Mouse (Mus musculus) thymus, postnatal 36 days (tissue): ENCODE measurements around the gene Gm9999.
"Not testable (repeated sequence)": the region's sequence is repeated elsewhere in the genome, so short reads cannot be mapped to it uniquely, and the experiment has no call there.

ENCODE experiments used
- DNase-seq, 2 experiments: peaks; one replicate each; pipeline ENCODE4 v3.0.0; 2022; ENCODE audit warnings: mixed read lengths in 2 of 2

The Gm9999 gene

DNA sequence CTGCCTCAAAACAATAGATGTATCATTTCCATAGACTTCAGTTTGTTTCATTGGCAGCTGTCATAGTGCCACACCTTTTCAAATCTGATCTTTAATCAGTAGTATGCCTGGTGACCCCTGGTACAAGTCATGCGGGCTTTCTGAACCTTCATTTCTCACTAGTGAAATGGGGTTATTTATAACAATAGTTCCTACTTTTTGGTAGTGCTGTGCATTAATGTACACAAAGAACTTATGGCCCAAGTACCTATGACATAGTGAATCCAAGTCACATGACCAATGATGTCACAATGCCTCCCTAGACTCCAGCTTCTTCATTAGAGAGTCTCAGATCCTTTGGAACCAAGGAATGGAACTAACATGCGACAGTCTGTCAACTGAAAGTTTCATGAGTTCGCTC is at the start of gene Gm9999:
Gene Gm9999, plus strand, starts transcription at position 301 of the 400 bp plus-strand sequence.
- DNase-seq = no peak

DNA sequence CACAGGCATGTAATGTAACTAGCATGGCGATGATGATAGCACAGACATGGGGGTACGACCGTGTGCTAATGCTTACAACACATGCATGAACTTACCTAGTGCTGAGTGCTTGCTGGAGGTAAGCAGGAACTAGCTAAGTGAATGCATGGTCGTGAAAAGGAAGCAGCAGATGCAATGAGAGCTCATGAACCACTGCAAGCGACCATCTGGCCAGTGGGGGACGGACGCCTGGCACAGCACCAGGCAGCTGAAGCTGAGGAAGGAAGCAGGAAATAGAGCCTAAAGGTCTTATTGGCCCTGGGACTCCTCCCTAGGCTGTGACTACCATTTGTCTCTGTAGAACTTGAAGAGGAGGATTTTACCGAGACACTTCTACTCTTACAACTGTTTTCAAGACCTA is 48.6 kb upstream of the Gm9999 start:
- DNase-seq = no peak

DNA sequence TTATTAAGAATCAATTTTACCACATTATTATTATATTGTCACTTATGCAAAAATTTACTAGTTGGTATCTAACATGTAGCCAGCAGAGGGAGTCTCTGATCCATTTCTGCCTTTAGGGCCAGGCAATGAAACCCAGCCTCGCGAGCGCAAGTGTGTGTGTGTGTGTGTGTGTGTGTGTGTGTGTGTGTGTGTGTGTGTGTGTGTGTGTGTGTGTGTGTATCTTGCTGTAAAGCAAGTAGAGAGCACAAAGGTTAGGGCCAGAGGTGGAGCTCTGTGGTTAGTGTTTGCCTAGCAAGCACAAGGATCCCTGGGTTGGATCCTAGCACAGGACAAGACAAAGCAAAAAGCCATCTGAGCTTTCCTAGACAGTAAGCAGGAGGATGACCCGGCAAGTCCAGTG is 47.5 kb upstream of the Gm9999 start:
- DNase-seq = no peak

DNA sequence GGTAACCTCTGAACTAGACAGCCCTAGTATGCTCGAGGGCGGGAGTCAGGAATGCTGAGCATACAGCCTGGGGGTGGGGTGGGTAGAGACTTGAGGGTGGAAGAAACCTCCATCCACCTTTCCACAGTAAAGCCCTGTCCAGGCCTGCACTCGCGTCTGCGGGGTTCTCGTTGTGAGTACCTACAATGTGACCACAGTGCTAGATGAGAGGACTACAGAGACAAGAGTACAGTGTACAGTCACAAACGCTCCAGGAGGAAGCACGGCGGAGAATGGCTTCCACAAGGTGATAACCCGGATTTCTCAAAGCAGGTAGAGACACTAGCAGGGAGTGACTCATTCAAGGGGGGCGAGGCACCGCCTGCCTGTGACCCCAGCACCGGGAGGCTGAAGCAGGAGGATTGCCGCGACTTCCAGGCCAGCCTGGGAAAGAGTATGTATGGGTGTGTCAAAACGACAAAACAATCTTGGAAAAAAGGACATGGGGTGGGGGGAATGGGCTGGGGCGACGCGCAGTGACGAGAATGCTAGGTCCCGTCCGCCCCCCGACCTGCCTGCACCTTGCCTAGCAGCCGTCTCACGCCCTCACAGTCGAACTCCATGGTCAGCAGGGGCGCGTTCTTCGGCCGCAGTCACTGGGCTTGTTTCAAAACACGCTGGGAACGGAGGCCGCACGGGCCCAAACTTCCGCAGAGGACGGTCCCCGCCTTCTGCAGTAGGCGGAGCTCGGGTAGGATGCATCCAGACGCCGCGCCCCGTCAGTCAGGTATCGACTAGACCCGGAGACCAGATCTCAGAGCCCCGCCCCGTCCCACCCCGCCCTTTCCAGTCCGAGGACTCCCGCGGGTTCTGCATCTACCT is 25.3 kb upstream of the Gm9999 start, which contains the start of gene Uevld:
Gene Uevld, minus strand, starts transcription at position 697 of the 861 bp plus-strand sequence.
- DNase-seq = peak; percentile 88 to 89

DNA sequence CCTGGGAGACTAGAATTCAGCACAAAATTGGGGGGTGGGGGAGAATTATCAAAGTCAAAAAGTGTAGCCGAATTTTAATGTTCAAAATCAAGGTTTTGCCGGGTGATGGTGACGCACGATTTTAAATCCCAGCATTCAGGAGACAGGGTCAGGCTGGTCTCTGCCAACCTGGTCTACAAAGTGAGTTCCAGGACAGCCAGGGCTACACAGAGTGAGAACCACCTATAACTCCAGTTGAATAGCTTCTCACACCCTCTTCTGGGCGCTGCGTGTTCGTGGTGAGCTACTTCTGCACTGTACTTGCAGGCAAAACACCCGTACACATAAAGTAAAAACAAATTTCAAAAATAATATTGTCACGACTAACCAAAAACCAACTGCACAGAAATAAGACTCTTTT is 24.5 kb upstream of the Gm9999 start:
- DNase-seq = no peak

DNA sequence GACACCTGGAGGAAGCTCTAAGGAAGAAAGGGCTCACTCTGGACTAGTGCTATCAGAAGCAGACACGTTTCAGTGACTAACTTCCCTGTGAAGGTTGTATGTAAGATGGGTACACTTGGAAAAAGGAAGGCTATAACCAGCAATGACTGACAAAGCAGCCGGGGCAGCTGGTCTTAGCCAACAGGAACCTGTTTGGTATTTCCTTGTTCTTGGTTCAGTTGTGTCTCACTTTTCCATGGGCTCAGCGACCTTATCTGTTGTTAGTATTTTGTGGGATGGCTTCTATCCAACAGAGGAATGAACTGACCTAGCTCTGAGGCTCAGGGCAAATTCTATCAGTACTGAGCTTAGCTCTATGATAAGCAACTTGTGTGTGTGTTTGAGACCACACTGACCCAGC is 22.4 kb upstream of the Gm9999 start:
- DNase-seq = no peak

DNA sequence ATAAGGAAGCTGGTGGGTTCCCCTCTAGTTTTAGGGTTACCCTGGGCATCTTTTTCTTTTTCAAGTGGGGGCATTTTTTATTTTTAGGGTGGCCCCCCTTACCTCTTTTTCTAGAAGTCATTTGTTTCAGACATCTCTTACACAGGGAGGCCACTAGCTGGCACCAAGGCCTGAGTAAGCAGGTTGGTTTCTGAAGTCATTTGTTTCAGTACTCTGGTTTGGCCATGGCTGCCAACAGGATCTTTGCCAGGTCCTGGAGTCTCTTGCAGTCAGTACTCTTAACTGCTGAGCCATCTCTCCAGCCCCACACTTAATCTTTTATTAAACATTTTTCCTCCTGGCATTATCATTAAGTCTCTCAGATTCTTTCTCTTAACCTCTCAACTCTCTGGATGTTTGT is 21.2 kb upstream of the Gm9999 start:
- DNase-seq = no peak

DNA sequence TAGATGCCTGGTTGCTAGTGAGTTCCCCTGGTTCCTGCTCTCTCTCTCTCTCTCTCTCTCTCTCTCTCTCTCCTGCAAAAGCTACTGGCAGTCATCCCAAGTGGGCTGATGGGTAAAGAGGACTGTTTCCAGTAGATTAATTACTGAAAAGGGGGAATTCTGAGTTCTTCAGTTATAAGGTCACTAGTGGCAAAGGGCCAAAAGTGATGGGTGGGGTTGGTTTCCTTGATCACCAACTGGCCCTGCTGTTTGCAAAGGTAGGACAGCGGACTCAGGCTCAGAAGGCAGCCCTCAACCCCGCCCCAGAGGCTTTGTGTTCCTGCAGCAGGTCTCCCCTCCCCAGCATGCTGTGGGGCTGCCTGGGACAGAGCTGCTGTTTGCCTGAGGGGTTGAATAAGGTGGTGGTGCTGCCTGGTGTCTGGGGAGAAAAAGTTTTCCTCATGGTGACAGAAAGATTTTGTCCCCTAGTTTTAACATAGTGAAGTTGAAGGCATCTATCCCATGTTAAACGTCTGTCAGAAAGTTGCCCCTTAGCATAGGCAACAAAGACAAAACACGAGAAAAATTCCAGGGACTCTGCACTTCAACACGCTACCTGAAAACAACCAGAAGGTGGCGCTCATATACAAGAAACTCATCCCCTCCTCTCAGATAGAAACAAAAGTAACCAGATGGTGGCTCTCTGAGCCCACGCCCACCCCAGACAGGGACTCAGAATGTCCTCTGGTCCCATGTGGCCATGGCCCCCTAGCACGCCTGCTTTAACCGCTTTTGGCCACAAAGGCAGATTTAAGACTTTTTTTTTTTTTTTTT is 20.4 kb upstream of the Gm9999 start:
- DNase-seq = peak; percentile 52 to 53

DNA sequence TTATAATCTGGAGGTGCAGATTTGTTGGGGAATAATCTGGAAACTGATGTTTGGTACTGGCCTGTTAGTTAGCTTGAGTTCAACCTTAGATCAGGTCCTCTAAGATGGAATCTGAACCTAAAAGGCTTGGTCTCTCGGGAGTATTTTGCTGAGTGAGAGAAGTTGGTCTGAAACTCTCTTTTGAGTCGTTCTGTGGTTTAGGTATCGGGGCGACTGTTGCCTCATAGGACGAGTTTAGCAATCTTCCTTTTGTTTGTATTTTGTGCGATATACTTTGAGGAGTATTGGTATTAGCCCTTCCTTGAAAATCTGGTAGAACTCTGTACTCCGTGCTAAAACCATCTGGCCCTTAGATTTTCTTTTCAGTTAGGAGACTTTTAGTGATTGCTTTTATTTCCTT is 19.3 kb upstream of the Gm9999 start:
- no peak for DNase-seq

DNA sequence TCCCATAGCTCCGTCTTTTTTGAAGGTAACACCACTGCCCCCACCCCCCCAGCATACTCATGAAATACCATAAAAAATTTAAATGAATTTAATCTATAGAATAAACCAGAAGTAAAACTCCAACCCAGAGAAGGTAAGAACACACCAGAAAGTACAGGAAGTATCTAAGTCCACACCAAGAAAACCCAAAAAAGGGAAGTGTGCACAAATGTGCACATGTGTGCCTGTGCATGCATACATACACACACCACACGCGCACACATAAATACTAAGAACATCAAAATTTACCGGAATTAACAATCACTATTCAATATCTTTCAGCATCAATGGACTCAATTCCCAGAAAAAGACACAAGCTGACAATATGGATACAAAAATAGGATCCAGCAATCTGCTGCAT is 13.5 kb upstream of the Gm9999 start:
- DNase-seq = no peak

DNA sequence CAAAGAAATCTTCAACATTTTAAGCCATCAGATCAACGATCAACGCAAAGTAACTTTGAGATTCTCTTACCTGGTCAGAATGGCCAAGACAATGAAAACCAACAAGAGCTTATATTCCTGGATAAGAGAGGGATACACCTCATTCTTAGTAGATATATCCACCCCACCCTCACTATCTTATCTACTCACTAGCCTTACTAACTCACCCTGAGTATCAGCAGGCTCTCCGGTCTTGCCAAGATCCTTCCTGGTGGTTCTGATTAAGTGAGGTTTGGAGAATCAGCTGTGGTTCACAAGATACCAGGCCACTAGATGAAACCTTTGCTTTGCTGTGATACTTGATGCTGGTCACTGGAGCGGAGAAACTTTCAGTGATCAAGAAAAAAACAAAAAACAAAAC is 8.7 kb upstream of the Gm9999 start:
- no peak for DNase-seq

DNA sequence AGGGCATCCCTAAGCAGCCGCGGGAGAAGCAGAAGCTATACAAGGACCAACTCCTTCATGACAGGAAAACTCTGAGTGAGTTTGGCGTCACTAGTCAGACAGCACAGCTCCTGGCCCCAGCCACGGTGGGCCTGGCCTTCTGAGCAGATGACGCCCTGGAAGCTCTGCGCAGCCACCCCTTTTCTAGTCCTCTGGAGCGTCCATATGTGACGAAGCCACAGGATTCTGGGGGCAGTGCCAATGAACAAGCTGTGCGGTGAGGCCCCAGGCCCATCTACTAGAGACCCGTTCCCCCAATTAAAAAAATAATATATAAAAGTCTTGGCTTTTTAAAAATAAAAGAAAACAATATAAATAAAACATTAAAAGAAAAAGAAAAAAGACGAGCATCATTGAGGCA is 7.9 kb upstream of the Gm9999 start:
- DNase-seq = no peak

DNA sequence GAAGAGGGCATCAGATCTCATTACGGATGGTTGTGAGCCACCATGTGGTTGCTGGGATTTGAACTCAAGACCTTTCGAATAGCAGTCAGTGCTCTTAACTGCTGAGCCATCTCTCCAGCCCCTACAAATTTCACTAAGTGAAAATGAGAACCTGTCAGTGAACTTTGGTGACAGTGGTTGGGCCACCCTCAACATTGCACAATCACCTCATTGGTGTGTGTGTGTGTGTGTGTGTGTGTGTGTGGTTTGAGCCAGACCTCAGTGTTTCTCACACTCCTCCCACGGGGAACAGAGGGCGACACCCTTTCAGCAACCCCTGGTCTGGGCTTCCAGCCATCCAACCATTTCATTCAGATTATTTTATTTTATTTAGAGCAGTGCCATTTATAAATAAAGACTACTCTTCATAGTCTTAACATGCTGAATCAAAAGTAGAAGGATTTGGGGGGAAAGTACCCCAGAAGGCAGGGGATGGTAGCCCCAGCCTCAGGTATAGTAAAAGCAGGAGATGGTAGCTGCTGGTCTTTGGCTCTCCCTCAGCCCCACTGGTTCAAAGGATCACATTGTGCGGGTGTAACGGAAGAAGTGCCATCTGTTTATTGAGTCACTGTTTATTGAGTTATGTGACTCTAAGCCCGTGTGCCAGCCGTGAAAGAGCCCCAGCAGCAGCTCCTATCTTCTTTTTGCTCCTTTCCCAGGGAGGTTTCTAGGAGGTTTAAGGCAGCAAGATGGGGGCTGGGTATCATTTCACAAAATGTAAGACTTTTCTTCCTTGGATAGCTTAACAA is 2.5 kb downstream of the Gm9999 start:
- DNase-seq = no peak

DNA sequence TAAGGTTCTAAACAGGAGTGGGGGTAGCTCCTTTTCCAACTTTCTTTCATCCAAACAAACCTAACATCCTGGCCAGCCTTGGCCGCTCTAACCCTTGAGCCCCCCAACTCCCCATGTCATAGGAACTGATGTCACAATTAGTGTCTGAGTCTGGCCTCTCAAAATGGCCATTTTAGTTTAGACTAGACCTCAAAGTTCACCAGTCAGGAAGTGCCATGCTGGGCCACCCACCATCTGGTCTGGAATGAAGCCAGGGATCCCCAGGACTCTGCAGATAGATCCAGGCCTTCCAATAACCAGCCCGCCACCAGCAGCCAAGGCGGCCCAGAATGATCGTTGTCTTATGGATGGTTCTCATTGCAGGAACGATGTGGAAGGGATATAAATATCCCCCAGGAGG is 3.3 kb downstream of the Gm9999 start:
- DNase-seq = no peak

DNA sequence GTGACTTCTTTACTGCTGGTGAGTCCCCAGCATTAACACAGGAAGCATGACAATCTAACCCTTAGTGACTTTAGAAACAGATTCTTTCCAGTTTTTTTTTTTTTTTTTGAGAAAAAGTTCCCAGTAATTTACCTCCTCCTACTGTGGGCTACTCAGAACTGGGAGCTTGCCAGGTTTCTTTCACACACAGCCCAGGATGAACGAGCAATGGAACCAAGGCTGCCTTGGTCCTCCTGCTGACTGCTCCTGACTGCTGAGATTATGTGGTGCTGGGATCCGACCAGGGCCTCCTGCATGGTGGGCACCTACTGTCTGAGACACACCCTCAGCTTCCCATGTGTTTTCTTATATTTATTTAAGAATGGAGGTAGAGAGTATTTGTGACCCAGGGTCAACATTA is 3.7 kb downstream of the Gm9999 start:
- DNase-seq = no peak

DNA sequence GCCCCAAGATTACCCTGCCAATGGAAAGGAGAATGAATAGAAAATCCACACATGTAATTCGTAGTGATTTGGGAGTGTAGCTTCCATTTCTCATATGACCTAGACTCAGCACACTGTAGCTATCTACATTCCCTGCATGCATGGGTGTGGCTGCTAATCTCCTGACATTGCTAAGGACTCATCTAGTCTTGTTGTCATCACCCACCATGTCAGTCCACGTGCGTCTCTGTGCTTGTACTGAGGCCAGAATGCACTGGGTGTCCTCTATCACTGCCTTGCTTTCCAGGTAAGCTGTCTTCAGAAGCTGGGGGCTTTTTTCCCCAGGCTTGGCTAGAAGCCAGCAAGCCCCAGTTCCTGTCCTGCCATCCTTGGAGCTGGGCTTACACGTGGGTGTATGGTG is 6.0 kb downstream of the Gm9999 start:
- not testable (repeated sequence) for DNase-seq

DNA sequence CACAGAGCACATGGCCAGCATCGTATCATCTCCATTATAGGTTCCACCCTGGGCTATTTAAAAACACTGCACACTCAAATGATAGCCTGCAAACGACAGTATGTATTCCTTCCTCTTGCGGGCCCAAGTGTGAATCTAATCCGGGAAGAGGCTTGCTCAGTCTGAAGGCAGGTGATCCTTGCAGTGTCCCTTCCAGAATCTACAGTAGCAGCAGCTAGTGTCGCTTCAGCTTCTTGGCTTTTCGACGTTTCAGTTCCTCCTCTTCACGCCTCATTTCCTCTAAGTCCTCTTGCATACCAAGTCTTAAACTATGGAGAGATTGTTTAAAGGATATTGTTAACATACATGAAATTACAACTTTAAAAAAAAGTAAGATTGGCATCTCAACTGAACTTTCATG is 9.7 kb downstream of the Gm9999 start:
- DNase-seq = no peak

DNA sequence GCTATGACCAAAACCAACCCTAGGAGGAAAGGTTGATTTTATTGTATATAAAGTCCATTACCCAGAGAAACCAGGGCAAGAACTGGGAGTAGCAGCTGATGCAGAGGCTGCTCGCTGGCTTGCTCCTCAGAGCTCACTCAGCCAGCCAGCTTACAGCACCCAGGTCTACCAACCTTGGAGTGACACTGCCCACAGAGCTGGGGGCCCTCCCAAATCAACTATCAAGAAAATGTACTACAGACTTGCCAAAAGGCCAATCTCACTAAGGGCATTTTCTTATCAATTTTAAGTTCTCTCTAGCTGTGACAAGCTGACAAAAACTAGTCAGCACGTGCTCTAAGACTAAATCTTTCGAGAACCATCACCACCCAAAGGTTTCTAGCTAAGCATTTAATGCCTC is 12.2 kb downstream of the Gm9999 start:
- no peak for DNase-seq

DNA sequence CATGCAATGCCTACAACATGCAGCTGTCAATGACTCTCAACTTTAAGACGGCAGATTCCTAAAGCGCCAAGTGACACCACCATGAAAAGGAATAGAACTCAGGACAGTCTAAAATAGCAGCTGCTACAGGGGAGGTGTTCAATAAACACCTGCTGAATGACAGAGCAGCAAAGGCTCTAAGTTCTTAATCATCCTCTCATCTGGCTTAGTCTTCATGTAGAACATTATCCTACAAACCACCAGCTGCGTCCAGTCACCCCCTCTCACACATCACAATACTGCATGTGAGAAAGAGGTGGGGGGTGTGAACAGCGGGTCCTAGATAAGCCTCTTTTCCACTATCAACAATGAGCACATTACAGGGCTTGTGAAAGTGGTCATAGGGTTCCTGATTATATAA is 13.6 kb downstream of the Gm9999 start:
- DNase-seq = no peak

DNA sequence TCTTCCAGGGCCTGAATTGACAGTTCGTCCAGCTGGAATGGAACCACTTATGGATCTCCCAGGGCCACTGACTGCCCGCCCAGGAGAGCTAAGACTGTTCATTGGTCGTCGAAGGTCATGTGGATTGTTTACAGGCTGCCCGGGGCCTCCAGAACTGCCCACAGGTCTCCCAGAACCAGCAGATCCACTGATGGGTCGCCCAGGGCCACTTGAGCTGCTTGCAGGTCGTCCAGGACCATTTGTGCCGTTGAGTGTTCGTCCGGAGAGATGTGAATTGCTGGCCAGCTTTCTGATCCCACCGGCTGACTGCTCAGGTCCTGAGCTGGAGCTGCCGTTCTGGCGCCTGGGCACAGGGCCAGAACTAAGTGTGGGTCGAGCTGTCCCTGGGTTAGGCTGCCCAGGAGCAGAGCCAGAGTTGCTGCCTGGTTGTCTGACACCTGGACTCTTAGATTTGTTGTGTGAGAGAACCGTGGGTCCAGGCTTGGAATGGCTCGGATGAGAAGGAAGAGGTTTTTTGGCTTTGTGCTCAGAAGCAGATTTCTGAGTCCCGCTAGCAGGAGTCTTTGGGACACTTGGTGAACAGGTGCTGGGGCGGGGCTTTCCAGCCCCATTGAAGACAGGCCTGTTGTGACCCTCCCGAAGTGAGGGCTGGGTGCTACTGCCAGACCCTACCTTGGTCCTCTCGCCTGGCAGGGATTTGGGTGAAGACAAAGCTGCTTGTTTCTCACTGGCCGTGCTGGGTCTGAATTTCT is 14.4 kb downstream of the Gm9999 start:
- no peak for DNase-seq

DNA sequence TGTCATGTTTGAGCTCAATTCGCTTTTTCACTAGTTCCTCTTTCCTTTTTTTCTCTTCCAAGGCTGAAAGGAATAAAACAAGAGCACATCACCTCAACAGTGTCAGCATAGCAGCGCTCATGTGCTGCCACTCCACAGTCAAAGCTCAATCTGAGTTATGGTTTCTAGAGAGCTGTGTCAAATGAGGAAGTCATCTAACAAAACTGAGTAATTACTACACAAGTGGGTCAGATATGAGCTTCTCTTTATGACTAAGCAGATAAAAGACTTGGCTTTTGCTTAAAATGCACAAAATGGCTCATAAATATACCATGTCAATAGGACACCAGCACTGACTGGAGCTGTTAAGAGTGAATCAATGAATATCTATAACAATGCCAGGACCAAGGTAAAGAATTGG is 15.6 kb downstream of the Gm9999 start:
- DNase-seq = no peak

DNA sequence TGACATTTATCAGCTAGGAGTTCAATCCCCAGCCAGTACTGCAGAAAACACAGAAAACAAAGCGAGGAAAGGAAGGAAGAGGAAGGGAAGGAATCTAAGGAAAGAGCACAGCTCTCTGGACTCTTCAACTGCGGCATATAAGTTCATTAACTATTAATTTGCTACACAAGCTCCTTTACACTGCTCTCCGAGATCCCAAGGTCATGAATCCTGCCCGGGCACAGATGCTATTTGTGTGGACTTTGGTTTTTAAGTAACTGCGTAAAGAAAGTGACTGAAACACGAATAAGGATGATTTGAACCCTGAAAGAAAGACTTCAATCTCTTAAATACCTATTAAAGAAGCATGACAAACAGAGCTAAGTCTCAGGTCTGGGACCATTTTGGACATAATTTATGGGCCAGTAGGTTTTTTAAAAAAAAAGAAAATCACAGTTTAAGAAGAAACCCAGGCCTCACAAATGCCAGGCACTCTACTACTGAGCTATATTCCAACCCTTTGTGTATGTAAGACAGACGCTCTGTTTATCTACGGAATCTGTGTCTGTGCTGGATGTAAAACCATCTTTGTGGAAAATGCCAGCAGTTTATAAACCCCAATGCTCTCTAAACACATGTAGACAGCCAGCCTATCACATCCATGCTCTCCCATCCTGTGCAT is 16.7 kb downstream of the Gm9999 start:
- DNase-seq = no peak
